Mouse (Mus musculus): ENCODE measurements at regions not wholly inside any gene's neighbourhood (a gene's known extent, or its start where the extent isn't known, plus 50 kb on each side); places are given as distances from the start of the nearest gene placed in this dataset.
A peak's percentile ranks its signal among the peaks of the same experiment; 100 is the strongest.

GRCm38 (mm10) chr6:10354135-10354534, 1405.9 kb downstream of the Nxph1 start:
- no peak for DNase-seq

DNA sequence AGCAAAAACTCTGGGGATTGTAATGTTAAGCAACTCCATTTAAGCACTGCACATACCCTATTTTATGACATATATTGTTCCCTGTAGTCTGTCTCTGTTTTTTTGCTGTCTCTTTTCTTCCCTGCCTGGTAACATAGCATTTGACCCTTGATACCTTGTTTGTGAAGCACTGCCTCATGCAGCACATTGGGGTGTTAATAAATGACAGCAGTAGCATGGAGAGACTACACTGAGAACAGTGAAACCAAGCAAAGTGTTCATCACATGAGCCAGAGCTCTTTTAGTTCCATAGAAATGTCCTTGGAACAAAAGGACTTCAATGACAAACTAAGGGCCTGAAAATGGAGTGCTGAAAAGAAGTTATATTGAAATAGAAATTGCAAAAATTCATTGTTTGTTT, 1416.9 kb downstream of the Nxph1 start:
- DNase-seq, result peak; percentile 14 to 49

GRCm38 (mm10) chr6:10374468-10374867, 1426.2 kb downstream of the Nxph1 start:
- DNase-seq, result no peak

DNA sequence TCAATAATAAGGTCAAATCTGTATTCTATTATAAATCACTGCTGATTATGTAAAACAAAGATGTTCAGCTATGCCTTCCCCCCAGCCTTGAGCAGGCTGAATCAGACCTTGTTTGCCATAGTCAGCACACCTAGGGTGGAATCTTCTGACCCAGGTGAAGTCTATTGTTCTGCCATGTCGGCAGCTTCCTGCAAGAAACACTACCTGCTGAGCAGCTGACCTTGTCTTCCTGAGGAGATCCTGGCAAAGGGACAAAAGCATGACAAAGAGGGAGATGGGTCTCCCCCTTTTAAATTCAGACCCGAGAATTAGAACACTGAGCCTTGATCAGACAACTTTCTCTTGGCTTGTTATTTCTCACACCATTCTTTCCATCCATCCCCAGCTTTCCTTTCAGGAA, 1476.4 kb downstream of the Nxph1 start:
- DNase-seq, result no peak

DNA sequence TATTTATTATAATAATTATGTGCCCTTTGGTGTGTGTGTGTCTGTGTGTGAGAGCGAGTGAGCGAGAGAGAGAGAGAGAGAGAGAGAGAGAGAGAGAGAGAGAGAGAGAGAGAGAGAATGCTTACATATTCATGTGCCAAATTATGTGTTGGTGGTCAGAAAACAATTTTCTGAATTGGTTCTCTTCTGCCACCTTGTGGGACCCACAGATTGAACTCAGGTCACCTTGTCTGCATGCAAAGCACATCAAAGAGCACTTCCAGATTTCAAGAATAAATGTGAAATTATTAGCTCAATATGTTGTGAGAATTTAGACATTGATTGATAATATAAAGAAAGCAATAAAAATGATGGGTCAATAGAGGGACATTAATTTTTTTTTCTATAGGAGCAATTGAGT, 1477.3 kb downstream of the Nxph1 start:
- DNase-seq, result peak in 1 of 2 experiments; percentile 25

DNA sequence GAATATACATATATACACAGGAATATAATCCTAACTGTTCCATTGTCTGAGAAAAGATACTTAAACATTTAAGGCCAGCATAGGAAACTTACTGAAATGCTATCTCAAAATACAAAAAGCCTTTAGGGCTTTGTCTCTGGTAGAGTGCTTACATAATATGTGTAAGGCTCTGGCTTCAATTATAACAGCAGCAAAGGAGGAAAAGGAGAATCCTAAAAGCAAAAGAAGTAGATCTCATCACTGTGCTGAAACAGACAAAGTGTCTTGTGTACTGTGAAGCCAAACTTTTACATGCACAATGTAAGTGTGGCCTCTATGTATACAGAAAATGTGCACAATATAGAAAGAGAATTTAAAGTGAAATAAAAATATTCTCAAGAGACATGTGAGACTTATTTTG, 1464.1 kb downstream of the Ndufa4 start:
- DNase-seq, result no peak

DNA sequence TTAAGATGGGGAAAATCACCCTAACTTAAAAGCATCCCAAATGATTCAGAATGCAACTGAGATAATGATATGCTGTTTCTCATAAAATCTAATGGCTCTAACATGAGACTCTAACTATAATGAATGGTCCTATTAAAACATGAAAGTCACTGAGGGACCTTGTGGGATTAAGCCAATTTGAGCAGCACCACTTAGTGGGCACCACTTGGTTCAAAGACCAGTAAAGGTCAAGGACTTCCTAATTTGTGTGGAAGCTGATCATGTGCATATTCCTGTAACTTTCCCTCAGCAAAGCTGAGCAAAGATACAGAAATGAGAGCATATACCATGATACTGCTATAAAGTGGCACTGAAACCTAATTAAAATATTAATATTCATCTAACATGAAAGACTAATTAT, 1451.3 kb downstream of the Ndufa4 start:
- DNase-seq, result no peak

DNA sequence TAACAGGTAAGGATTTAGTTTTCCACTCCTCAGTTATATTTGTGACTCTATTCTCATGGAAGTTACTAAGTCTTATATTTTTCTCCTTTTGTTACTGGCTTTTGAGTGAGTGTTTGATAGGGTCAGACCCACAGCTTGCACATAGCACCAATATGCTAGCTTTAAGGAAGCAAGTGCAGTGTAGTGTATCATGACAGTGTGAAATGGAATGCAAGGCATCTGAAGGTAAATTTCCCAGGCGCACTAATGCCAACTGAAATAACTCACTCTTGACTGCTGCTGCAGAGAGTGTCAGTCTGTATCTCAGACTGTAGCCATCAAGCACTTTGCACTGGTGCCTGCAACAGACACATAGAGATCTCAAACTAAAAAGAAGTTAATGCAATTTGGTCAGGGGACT, 1438.3 kb downstream of the Ndufa4 start:
- no peak for DNase-seq

All from kidney, postnatal 25 days (tissue).